Mouse (Mus musculus): ENCODE measurements at regions not wholly inside any gene's neighbourhood (a gene's known extent, or its start where the extent isn't known, plus 50 kb on each side); places are given as distances from the start of the nearest gene placed in this dataset.

GRCm38 (mm10) chr1:154065336-154066329 lies 135.4 kb upstream of the Zfp648 start:
- no peak for DNase-seq (ENCODE audit: low read depth, low spot score)
- 78% methylated on average over 18 of the region's 18 CpGs for whole genome bisulfite sequencing

- DNase-seq (ENCODE audit: low read depth, low spot score) = no peak
- 68% methylated on average over 1 of the region's 1 CpGs for WGBS
These were observed 133.1 kb upstream of the Zfp648 start for GRCm38 (mm10) chr1:154067856-154068255.

GRCm38 (mm10) chr1:154074270-154074669 lies 126.7 kb upstream of the Zfp648 start:
- DNase-seq (ENCODE audit: low read depth, low spot score) = no peak
- 36% methylated on average over 1 of the region's 1 CpGs for WGBS

- DNase-seq (ENCODE audit: low read depth, low spot score) = no peak
- 52% methylated on average over 10 of the region's 10 CpGs for WGBS
These were observed 124.1 kb upstream of the Zfp648 start for GRCm38 (mm10) chr1:154076684-154077475.

GRCm38 (mm10) chr1:154080505-154081380 lies 120.2 kb upstream of the Zfp648 start:
- DNase-seq (ENCODE audit: low read depth, low spot score) = peak; percentile 33

GRCm38 (mm10) chr1:154086145-154086544 lies 114.8 kb upstream of the Zfp648 start:
- DNase-seq (ENCODE audit: low read depth, low spot score) = no peak

More at GRCm38 (mm10) chr1:154080505-154081380, 120.2 kb upstream of the Zfp648 start:
- WGBS = 39% methylated on average over 10 of the region's 10 CpGs

- no peak for DNase-seq (ENCODE audit: low read depth, low spot score)
- WGBS = 78% methylated on average over 3 of the region's 3 CpGs
These were observed 111.2 kb upstream of the Zfp648 start for GRCm38 (mm10) chr1:154089815-154090214.

DNA sequence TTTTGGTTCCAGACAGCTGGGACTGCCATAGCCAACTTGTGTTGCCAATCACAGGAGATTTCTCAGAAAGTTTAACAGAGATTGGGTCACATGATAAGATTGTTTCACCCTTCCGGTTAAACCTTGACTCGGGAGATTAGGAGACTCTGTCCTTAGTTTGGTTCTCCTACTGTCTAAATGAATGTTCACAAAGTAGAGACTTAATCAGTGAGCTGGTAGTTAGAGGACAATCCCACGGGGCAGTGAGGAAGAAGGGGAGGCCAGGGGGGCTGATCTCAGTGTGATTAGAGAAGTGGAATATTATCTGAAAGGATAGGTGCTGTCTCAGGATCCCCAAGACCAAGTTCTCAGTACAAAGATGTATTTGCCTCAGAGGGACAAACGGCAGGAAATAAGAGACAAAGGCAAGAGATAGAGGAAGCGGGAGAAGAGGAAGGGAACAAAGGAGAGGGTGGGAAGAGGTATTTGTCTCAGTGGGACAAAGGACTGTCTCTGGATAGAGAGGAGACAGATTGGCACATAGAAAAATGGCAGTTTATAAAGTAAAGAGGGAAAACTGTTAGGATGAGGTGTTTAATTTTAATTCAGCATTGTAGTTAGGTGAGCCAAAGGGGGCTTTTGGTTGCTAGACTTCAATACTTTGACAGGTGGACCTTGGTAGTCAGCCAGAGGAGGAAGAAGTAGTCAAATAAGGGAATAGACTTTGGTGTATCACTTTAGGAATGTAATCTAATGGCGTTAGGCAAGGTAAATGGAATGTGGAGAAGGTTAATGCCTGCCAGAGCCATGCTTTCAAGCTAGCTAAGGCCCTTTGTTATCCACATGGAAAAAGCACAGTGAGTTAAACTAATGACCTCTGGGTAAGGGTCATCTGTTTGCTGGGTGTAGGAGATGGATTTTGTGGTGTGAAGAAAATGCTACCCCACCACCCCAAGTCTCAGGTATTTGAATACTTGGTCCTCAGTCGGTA lies 110.2 kb upstream of the Zfp648 start:
- 63% methylated on average over 7 of the region's 7 CpGs for WGBS
- DNase-seq (ENCODE audit: low read depth, low spot score) = no peak

GRCm38 (mm10) chr1:154093549-154093948 lies 107.4 kb upstream of the Zfp648 start:
- DNase-seq (ENCODE audit: low read depth, low spot score) = no peak
- 73% methylated on average over 4 of the region's 4 CpGs for WGBS

DNA sequence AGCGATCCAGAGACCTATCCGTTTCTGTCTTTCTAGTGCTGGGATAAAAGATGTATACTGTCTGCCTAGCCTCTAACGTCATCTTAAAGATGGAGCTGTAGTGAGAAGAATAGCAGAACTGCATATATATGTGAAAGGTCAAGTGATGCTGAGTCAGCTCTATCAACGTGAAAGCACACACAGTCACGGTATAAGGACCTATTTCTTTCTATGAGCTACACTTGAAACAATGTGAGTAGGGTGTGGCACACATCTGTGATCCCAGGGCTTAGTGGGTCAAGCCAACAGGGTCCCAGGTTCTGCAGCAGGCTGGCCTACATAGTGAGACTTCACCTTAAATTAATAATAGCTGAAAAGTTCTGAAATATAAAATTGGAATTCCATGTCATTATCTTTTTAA lies 106.6 kb upstream of the Zfp648 start:
- DNase-seq (ENCODE audit: low read depth, low spot score) = no peak
- 53% methylated on average over 5 of the region's 5 CpGs for WGBS

- 82% methylated on average over 7 of the region's 7 CpGs for WGBS
- no peak for DNase-seq (ENCODE audit: low read depth, low spot score)
These were observed 104.9 kb upstream of the Zfp648 start for GRCm38 (mm10) chr1:154096113-154096512.

DNA sequence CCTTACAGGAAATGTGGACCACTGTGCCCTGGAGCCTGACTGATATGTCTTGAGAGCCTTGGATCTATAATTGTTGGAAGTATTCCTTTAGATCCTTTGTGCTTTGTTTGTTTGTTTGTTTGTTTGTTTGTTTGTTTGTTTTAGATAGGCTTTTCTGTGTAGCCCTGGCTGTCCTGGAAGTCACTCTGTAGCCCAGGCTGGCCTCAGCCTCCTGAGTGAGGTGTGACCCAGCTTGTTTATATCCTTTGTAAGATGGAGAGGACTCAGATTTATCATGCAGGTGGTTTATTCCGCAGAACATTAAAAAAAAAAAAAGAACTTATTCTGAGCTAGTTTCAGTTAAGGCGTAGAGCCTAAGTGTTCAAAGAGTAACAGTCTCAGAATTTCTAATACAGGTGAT lies 104.1 kb upstream of the Zfp648 start:
- WGBS = 95% methylated on average over 2 of the region's 2 CpGs

DNA sequence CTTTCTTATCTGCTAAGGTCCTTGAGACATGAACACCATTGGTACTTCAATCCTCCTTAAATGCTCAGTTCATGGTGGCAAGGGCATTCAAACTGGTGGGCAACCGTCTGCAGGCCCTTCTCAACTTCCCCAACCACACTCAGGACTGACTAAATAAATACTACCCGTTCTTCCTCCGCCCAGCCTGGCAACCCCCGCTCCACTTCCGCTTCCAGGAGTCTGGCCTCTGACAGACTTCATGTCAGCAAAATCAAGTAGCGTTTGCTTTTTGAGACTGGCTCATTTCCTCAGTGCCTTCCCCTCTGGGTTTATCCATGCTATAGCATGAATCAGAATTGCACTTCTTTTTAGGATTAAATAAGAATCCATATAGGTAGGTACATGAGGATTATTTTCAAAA lies 103.3 kb upstream of the Zfp648 start:
- DNase-seq (ENCODE audit: low read depth, low spot score) = no peak
- WGBS = 39% methylated on average over 6 of the region's 6 CpGs

More for the DNA sequence above, 104.1 kb upstream of the Zfp648 start:
- no peak for DNase-seq (ENCODE audit: low read depth, low spot score)

- 61% methylated on average over 3 of the region's 3 CpGs for WGBS
- DNase-seq (ENCODE audit: low read depth, low spot score) = no peak
These were observed 100.4 kb upstream of the Zfp648 start for GRCm38 (mm10) chr1:154100556-154100955.

GRCm38 (mm10) chr1:154101433-154101832 lies 99.6 kb upstream of the Zfp648 start:
- 97% methylated on average over 1 of the region's 1 CpGs for WGBS

GRCm38 (mm10) chr1:154102191-154102590 lies 98.8 kb upstream of the Zfp648 start:
- DNase-seq (ENCODE audit: low read depth, low spot score) = no peak
- WGBS = 94% methylated on average over 3 of the region's 3 CpGs

More at GRCm38 (mm10) chr1:154101433-154101832, 99.6 kb upstream of the Zfp648 start:
- no peak for DNase-seq (ENCODE audit: low read depth, low spot score)

GRCm38 (mm10) chr1:154102871-154103596 lies 98.0 kb upstream of the Zfp648 start:
- no peak for DNase-seq (ENCODE audit: low read depth, low spot score)
- WGBS = 62% methylated on average over 15 of the region's 15 CpGs

DNA sequence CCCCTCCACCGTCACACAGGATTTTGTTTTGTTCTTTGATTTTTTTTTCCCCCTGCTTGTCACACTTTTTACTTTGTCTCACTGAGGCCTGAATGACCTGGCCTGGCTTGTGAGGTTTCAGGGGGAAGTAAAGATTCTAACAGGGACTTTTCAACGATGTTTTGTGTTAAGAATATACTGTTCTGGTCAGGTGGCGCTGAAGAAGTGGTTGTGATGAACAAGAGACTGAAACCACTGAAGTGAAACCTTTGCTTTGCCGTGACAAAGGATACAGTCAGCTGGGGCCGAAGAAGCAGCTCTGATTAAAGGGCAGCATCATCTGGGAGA lies 97.4 kb upstream of the Zfp648 start:
- 76% methylated on average over 5 of the region's 5 CpGs for WGBS
- no peak for DNase-seq (ENCODE audit: low read depth, low spot score)
